Mouse (Mus musculus): ENCODE data around the gene Lrrn2.

The Lrrn2 gene

DNA sequence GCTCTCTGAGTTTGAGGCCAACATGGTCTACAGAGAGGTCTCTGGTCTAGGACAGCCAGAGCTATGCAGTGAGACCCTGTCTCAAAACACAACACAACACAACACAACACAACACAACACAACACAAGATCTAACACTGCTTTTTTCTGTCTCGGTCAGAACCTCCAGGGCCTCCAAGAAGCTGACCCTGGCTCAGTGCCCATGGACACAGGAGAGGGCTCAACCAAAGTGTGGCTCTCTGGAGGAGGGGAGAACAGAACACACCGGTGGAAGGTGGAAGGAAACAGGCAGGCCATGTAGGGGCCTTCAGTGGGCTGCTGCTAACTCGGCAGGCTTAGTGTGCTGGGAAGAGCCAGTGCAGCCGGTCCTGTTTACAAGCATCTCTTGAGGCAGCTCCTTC lies 5.6 kb downstream of the Lrrn2 start:
- DNase-seq (ENCODE audit: low spot score in 2 of 2) = no peak

DNA sequence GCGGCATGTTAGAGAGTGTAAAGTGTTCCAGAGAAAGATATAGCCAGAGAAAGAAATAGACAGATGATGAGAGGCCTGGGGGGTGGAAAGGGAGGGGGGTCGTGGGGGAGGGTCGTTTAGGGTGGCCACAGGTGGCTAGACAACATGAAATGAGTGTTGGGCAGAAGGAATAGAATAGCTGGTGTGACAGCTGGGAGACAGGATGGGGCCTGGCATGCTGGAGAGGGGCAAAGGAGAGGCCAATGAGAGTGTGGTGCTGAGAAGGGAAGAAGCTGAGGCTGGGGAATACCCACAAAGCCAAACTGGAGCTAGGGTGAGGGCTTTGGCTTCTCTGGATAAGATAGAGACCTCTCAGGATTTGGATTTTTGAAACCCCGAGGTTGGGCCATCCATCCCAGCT lies 6.6 kb downstream of the Lrrn2 start:
- no peak for DNase-seq (ENCODE audit: low spot score in 2 of 2)

DNA sequence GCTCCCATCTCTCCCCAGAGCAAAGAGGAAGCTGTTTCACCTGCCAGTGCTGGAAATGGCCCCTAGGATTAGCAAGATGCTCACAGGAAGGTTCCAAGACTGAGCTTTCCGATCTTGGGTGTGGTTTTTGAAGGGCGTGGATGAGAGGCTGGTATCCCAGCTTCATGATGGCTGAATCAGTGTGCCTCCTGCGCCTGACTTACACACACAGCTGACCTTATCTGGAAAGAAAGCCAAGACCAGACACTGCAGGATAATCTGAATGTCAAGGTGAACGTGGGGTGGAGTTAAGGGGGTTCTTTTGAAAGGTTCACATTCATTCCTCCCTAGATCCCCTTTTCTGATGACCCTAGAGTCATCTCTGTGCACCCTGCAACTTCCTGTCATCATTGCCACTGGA lies 8.7 kb downstream of the Lrrn2 start:
- no peak for DNase-seq (ENCODE audit: low spot score in 2 of 2)

DNA sequence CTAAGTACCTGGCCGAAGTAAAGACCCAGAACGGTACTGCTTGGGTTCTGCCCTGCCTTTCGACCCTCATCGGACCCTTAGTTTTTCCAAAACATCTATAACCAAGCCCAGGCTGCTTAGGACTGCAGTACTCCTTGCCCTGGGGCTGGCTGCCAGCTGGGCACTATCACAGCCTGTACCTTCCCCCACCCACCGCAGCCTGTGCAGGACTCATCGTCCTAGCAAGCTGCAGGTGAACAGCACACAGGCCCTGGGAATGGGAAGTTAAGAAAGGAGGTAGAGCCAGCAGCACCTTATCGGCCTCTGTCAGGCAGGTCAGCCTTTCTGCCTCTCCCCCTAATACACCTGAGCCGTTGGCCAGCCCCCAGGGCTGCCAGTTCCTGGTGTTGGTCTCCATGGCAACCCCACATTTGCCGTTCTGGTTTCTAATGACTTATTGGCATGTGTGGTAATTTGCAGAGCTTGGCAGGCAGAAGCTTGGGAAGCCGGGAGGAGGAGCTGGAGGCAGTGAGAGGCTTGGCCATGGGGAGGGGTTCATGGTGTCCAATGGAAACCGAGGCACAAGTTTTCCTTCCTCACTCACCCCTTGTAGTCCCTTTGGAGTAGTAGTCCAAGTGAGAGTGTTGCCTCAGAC lies 10.2 kb downstream of the Lrrn2 start:
- DNase-seq (ENCODE audit: low spot score in 2 of 2) = no peak

DNA sequence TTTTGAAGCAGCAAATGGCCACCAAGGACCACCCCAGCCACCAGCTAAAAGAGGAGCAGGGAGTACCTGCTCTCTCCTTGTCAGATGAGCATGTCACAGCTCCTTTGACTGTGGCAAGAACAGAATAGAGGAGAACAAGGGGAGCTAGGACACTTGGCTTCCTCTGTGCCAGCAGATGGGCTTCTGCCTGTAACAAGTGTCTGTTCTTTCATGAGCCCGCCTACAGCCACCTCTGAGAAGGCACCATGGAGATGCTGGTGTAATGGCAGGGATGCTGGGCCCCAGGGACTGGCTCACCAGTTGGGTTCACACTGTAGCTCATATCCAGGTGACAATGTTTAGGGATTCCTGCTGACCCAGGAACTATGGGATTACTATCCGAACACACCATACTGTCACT lies 12.0 kb downstream of the Lrrn2 start:
- DNase-seq (ENCODE audit: low spot score in 2 of 2) = no peak

DNA sequence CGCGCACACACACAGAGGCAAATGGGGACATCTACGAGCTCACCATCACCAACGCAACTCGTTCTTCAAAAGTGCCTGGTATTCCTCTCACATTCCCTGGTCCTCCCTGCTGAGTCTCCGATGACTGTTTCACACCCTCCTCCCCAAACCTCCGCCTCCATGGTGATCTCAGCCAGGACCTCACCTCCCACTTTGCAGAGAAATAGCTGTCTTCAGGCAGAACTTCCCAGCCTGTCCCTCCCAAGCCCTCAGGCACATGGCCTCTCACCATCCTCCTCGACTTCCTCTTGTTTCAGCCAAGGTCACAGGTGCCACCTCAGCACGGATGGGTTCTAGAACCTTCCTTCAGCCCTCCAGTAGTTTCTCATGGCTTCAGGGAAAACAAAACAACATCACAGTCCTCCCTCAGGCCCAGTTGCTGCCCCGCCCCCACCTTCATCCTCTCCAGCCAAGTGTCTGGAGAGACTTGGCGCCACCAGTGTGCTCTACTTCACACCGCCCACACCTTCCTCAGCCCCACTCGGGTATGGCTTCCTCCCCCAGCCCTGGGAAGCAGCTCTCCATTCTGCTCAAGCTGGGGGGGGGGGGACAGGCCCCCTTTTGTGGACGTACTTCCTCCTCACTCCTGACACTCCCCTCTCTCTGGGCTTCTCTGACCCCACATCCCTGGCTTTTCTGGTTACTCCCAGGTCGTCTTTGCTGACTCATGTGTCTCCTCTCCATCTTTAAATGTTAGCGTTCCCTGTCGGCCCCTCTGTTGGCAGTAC lies 13.4 kb downstream of the Lrrn2 start:
- DNase-seq (ENCODE audit: low spot score in 2 of 2) = no peak

DNA sequence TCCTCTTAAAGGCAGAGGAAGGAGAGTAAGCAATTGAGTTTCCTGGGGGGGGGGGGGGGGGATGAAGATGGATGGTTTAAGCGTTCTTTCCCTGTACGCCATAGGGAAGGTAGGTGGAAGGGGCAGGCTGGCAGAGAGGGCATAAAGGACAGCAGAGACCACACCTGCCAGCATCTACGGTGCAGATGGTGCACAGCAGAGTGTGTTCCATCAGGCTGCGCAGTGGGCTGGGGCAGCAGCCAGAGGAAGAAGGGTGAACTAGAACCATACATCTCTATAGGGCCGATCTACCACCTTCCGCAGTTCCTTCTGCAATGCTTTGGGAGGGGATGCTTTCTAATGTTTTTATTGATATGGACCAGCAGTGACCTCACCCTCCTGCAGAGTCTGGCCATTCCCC lies 19.0 kb downstream of the Lrrn2 start:
- no peak for DNase-seq (ENCODE audit: low spot score in 2 of 2)

DNA sequence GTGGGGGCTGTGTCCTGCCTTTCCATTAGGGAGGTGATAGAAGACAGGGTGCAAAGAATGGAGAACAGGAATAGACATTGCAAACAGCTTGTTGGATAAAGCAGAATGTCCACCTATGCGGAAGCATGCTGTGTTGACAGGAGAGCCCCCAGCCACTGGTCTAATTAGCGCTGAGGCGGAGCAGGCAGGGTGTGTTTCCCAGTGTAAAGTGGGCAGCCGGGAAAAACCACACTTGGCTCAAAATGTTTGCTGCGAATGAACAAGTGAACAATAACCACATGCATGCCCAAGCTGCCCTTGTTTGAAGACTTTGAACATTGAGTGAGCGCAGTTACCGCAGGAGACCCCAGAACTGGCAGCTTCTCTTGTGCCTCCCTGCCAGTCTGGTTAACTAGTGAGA lies 19.6 kb downstream of the Lrrn2 start:
- DNase-seq (ENCODE audit: low spot score in 2 of 2) = no peak

DNA sequence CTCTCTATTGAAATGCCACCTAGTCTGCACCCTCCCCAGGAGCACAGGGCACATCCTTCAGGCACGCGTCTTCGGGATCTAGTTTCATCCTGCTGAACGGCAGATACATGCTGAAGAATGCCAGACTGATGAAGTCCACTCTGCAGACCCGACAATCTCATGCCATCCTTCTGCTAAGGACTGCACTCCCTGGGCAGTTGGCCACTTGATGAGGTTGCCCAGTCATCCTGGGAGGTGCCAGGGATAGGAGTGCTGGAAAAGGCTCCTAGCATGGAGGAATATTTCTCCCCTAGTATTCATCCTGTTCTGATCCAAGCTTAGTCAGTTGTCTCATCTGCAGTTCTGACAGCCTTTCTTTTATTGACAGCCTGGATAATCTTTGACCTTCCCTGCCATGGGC lies 20.9 kb downstream of the Lrrn2 start:
- no peak for DNase-seq (ENCODE audit: low spot score in 2 of 2)

DNA sequence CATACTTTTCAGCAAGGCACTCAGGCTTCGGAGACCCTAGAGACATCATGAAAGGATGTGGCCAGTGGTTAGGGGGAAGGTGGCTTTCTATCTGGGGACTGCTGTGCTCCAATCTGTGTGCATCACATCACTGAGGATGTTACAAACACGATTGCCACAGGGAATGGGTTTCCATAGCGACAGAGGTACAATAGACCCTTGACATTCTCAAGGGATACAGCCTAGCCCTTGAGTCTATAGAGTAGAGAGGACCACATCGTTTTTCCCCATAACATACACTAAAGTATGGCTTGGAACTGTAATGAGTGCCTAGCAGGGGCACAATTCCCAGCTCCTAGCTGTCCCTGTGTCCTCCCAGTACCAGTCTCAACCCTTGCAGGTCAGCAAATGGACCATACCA lies 23.4 kb downstream of the Lrrn2 start:
- no peak for DNase-seq (ENCODE audit: low spot score in 2 of 2)

DNA sequence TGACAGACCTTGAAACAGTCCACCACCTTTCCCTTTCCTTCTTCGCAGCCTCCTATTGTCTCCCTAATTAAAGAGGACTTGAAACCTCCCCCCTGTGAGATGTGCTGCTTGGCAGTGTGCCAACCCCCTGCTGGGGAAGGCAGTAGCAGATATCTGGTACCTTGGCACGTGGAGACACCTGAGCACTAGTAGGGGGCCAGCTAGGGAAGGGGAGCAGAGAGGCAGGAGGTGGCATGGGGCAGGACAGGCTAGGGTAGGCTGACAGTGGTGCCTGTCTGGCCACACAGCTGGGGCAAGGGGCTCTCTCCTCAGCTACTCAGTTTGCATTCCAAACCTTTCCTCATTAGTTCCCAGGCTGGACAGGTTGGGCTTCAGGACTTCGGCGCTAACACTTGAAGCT lies 29.0 kb downstream of the Lrrn2 start:
- no peak for DNase-seq (ENCODE audit: low spot score in 2 of 2)

DNA sequence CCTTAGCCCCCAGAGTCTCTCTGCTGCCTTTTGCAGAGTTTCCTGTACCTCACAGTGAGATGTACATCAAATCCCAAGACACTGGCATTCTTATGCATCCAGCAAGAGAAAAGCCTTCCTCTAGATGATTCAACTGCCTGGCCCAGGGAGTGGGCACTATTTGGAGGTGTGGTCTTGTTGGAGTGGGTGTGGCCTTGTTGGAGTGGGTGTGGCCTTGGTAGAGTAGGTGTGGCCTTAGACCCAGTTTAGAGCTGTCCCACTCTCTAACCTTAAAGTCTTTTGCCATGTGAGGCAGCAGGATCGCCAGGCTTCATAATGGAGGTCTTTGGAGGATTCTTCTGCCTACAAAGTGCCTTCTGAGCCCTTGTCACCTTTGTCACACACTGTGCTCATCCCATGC lies 29.9 kb downstream of the Lrrn2 start:
- DNase-seq (ENCODE audit: low spot score in 2 of 2) = no peak

DNA sequence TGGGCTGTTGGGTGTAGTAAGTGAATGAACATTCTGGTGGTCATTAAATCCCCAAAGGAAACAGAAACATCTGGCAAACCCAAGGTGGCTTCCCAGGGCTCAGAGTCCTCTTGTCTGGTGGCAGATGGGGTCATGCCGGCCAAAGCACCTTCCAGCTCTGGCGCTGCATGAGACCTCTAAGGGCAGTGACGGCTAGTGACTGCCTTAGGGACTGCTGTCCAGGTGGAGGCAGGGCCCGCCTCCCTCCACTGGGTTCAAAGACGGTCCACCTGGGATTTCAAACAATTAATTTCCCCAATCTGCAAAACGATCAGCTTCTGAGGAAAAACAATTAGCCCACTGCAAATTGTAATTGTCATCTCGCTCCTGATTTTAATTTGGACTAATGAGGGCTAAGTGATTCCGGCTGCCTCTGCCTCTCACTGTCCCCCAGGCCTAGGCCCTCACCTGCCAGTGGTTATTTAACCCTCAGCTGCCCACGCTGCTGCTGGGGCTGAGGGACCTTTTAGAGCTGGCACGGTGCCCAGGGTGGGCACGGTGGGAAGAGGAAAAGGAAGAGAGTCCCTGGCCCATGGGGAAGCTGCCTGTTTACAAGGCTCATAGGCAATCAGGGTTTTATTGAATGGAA lies 30.5 kb downstream of the Lrrn2 start:
- DNase-seq (ENCODE audit: low spot score in 2 of 2) = no peak

DNA sequence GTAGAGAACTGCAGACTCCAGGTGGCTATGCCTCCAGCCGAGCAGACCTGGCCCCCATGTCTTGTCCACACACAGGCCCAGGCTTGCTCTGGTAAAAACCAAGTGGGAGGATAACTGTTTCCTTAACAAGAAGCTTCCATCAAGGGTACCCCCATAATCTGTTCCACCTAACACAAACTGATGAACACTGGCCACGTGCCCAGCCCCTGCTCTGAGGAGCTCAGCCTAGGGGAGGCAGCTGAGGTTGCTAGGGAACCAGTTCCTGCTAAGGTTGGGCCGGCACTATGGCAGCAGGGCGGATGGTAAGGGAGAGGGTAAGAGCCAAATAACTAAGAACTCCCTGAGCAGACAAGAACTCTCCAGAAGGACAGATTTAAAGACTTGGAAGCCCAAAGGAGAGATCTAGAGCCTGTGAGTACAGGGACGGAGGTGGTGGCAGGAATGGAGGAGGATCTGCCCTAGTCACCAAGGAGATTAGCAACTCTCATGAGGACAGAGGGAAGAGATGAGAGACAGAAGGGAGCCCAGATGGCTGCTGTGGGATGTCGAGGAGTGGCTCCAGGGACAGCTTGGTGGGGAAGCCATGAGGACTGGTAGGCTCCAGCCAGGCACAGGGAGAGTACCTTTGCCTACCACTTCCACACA lies 35.9 kb downstream of the Lrrn2 start:
- no peak for DNase-seq (ENCODE audit: low spot score in 2 of 2)

DNA sequence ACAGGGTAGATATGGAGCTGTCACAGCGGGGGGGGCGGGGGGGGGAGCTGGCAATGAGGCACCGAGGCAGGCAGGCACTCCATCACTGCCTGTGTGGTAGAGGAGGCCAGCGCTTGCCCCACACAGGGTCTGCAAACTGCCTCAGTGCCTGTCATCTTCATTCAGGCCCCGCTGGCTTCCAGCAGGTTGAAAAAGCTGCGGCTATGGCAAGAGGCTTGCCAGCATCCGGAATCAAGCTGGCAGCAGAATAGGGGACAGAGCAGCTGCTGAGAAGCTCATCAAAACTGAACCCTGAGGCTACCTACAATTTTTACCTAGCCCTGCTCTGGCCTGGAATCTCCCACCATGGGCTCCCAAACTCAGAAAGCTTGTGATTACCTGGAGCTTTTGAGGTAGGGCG lies 37.5 kb downstream of the Lrrn2 start:
- DNase-seq (ENCODE audit: low spot score in 2 of 2) = no peak

DNA sequence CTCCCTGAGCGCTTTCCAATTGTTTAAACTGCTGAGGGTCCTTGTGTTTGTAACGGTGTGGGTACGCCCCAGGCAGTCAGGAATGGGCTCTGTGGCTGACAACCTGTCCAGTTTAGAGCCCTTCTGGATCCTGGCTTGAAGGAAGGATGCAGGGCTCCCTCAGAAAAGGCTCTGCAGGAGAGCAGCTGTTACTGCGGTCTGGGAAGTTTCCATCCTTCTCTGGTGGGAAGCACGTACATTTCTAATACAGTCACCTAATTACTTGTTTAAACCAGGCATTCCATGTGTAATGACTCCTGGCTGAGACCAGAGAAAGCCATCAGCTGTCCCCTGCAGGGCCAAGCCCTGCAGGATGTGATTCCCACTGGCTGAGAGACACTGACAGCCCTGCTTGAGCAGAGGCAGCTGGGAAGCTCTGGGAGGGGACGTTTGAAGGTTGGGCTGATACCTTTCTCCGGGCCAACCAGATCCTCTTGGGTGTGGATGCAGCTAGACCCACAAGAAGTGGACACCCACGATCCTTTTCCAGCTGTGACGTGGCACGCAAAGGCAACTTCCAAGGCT lies 38.1 kb downstream of the Lrrn2 start:
- no peak for DNase-seq (ENCODE audit: low spot score in 2 of 2)

DNA sequence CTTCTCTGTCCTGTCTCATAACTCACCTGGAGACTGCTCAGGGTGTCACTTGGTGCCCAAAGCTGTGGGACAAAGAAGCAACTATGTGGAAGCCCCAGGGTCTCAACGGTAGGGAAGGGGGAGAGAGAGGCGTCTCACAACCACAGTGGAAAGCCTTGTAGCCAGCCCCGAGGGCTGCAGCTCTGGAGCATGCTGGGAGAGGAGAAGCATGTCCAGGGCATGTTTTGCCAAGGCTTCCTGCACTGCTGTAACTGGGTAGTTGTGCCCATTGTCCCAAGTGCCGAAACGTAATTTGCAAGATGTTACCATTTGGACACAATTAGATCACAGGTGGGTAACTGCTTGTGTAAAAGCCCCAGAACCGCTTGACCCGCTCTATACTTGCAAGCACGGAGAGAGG lies 39.2 kb downstream of the Lrrn2 start:
- no peak for DNase-seq (ENCODE audit: low spot score in 2 of 2)

DNA sequence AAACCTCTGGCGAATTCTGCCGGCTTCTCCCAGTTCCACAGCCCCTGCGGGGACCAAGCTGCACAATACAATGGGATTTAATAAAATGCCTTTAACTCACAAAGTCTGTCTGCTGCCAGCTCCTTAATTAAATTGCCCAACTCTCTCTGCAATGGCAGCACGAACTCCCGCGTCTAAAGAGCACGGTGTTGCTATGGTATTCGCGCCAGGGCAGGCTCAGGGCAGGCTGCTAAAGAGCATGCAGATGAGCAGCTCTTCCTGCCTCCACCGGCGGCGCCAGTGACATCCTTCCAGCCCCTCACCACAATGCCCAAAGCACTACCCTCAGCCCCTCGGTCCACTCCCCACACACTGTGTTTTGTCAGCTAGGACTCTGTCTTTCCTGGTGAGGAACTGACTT lies 41.0 kb downstream of the Lrrn2 start:
- DNase-seq (ENCODE audit: low spot score in 2 of 2) = no peak

DNA sequence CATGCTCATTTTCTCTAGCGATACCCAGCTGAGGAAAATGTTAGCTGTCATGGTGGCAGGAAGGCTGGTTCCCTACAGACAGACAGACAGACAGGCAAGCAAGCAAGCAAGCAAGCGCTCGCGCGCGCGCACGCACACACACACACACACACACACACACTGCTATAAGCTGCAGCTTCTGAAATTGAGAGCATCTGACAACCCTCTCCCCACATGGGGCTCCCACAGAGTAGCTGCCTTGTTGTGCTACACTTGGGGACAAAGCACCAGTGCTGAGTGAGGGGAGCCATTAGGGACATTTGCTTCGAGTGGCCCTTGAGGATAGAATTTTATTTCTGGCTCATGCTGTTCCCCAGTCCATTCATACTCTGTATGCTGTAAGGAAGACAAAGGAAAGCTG lies 42.2 kb downstream of the Lrrn2 start:
- DNase-seq (ENCODE audit: low spot score in 2 of 2) = no peak

DNA sequence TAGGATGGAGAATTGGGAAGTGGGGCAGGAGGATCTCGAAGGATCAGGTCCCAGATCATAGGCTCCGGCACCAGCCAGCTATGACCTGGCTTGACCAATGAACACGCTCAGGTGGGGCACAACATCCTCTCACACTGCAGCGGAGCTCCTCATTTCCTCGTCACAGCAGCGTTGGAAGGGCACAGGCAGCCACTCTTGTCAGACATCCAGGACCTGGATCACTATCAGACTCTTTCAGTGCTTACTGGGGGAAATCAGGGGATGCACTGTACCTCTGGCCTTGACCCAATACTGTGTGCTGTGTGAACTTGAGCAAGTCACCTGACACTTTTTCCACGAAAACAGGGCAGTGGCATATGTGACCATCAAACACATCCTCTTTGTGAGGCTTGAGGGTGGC lies 45.2 kb downstream of the Lrrn2 start:
- no peak for DNase-seq (ENCODE audit: low spot score in 2 of 2)

DNA sequence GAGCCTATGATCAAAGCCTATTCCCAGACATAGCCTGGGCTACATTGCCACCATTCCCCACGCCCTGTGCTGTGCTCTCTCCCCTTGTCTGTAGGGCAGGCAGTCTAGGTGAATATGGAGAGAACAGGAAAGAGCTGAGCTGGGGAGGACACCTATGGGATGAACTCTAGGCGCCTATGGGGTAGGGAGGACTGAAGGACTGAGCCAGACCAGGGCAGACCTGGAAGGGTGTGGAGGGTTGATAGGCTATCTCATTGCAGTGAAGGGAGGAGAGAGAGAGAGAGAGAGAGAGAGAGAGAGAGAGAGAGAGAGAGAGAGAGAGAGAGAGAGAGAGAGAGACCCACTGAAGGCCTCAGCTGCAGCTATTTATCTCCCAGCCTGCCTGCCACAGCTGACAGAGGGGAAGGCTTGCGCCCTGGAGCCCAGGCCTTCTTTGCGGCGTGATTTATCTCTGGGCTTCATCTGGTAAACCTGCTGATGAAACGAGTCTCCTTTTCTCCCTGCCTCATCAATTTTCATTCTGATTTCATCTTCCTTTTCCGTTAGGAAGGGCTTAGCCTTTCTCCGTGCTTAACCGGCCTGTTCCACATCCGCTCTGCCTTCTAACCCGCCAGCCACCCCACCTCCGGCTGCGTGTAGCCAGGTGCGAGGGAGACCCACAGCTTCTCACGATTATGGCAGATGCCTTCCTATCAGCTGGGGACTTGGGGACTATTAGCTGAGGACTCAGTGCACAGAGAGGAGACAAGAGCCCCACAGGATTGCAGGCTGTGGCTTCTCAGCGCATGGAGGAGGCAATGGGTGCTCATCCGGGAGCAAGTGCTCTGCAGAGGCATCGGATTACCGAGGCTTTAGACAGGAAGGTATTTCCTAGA lies 48.2 kb downstream of the Lrrn2 start:
- DNase-seq (ENCODE audit: low spot score in 2 of 2) = no peak

DNA sequence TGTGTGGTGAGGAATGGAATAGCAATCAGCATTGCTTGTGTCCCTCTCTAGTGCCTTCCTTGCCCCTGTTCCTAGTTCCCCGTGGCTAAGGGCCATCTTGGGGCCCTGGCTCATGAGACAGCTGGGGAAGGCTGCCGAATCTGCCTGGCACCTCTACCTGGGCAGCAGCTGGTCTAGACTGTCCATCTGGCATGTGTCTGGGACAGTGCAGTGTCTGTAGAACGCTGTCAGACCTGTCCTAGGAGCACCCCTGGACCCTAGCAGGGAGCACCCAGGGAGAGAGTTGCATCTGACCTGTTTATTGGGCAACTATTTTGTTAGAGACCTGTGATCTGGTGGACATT lies 48.8 kb downstream of the Lrrn2 start:
- DNase-seq (ENCODE audit: low spot score in 2 of 2) = no peak

Measured in urinary bladder, postnatal 4 days (tissue).